In the genomic region with DNA sequence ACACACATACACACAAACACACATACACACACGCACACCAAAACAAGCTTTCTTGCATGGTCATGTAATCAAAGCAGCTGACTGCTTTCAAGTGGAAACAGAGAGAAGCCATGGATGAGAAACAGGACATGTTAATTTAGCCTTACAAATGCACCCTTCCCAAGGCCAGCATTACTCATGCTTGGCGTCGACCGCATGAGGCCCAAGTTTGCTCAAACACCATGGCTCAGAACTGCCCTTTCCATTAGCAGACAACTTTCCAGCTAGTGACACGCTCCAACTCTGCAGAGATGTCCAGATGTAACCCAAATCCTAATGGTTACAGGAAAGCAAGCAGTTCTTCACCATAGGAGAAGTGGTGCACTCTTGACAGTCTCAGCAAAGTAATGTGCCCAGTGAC, we compare ENCODE assay signal across 13 mouse cellular contexts. TPM values are rescaled to one million over a fixed set of nuclear protein-coding genes. Genes with fewer than 3 reads are reported as not detected.
DNase-seq lines count a peak whose midpoint lies in the region; ATAC-seq lines count a peak whose summit lies in the region.
"Had no signal": no experiment of that assay in that cellular context is flagged by ENCODE, and none has a peak within 500 bp of the region (broad histone marks: within the 10 kb centered on the region; RNA-seq: fewer than 3 reads in every experiment).

No protein-coding gene starts in this region.

- DNase-seq in heart, adult 18-20 months: peak; percentile 59 to 75
- DNase-seq in heart, postnatal 4 days: no peak
- peak; percentile 56 for DNase-seq in adrenal gland, adult 8-10 months
- DNase-seq in gastrocnemius, postnatal 10 days: peak; percentile 29
- peak; percentile 78 for DNase-seq in skeletal muscle tissue, adult 2 months (ENCODE audit: low read depth, low spot score)
- DNase-seq: B cell, adult 2 months; kidney, adult 18-20 months; kidney, postnatal 4 days; left cerebral cortex, postnatal 4 days; thymus, postnatal 25 days had no signal

- ATAC-seq in monocyte, adult 5-6 weeks (replicated peaks; ENCODE audit: insufficient number of reproducible peaks, low FRiP score, low TSS enrichment, poor library complexity, severe bottlenecking): no peak
- ATAC-seq in cerebellum, adult (ENCODE audit: insufficient number of reproducible peaks, low FRiP score, low TSS enrichment): no peak
- ATAC-seq: hindbrain, embryonic 16.5 days had no signal

RNA-seq across cellular contexts. Expression of gene Lnx1, which starts 47.8 kb away (rescaled TPM):
- total RNA-seq in heart, adult 18-20 months (2021): 10 to 100 TPM; 13.6 to 15.3 TPM
- total RNA-seq in heart, postnatal 4 days (2021): 1 to 10 TPM; 1.8 to 2.0 TPM
- total RNA-seq in adrenal gland, adult 8-10 months (2022): 1 to 10 TPM; 5.4 to 7.5 (median 6.1) TPM
- total RNA-seq in gastrocnemius, postnatal 10 days (2021): 1 to 10 TPM; 1.3 to 2.0 TPM
- total RNA-seq in monocyte, adult 5-6 weeks (2017): 0.19 TPM in 1 of 3 replicates, not detected in the others
